ENCODE assay signal across 8 mouse cellular contexts in genomic region chr1:38130715-38131483, GRCm38 (mm10). TPM values are rescaled to one million over a fixed set of nuclear protein-coding genes. Genes with fewer than 3 reads are reported as not detected.
DNase-seq lines count a peak whose midpoint lies in the region; ATAC-seq lines count a peak whose summit lies in the region.

No protein-coding gene starts in this region.

- no peak overlapping the region for H3K9ac ChIP-seq in kidney, embryonic 15.5 days
- H3K9ac ChIP-seq in neural tube, embryonic 12.5 days, result no peak overlapping the region

- no peak for DNase-seq in kidney, adult 18-20 months
- DNase-seq in MEL-GATA-1-ER (ENCODE audit: extremely low read depth, low read depth), result peak; percentile 75
- DNase-seq in urinary bladder, postnatal 14 days (ENCODE audit: low spot score), result no peak
- no peak for DNase-seq in thymus, postnatal 0 days (ENCODE audit: low spot score)
- no peak for DNase-seq in thymus, postnatal 25 days

- H3K27me3 ChIP-seq in kidney, embryonic 15.5 days, result no peaks in the 10 kb centered on the region
- H3K27me3 ChIP-seq in erythroblast, embryonic 14.5 days (ENCODE audit: control insufficient read depth), result no peaks in the 10 kb centered on the region
- H3K27me3 ChIP-seq in neural tube, embryonic 12.5 days (replicated peaks), result no peaks in the 10 kb centered on the region

- H3K27ac ChIP-seq in kidney, embryonic 15.5 days, result no peak overlapping the region
- H3K27ac ChIP-seq in neural tube, embryonic 12.5 days, result 0 out of 2 replicates have a peak overlapping the region, but pooled peaks have one; percentile 92

- H3K36me3 ChIP-seq in kidney, embryonic 15.5 days, result no peaks in the 10 kb centered on the region
- peaks cover 10% of the 10 kb centered on the region for H3K36me3 ChIP-seq in erythroblast, embryonic 14.5 days (ENCODE audit: control insufficient read depth)
- no peaks in the 10 kb centered on the region for H3K36me3 ChIP-seq in neural tube, embryonic 12.5 days

- no peak for ATAC-seq in kidney, embryonic 15.5 days (replicated peaks; ENCODE audit: low FRiP score)
- no peak for ATAC-seq in neural tube, embryonic 12.5 days (ENCODE audit: low FRiP score, low read depth)

- H3K4me3 ChIP-seq in kidney, embryonic 15.5 days (replicated peaks), result no peak overlapping the region
- peak overlapping the region; percentile 94 for H3K4me3 ChIP-seq in erythroblast, embryonic 14.5 days (replicated peaks)
- H3K4me3 ChIP-seq in neural tube, embryonic 12.5 days, result no peak overlapping the region

- H3K9me3 ChIP-seq in kidney, embryonic 15.5 days (replicated peaks), result no peaks in the 10 kb centered on the region
- H3K9me3 ChIP-seq in erythroblast, embryonic 14.5 days (ENCODE audit: control insufficient read depth, low read length), result no peaks in the 10 kb centered on the region
- no peaks in the 10 kb centered on the region for H3K9me3 ChIP-seq in neural tube, embryonic 12.5 days

- 52% methylated on average over 10 of the region's 10 CpGs for WGBS in kidney, embryonic 15.5 days
- 55% methylated on average over 10 of the region's 10 CpGs for WGBS in neural tube, embryonic 12.5 days

- 0 out of 2 replicates have a peak overlapping the region, but pooled peaks have one; percentile 91 for H3K4me2 ChIP-seq in kidney, embryonic 15.5 days
- peak overlapping the region; percentile 84; the same call in 1 of the 2 replicates for H3K4me2 ChIP-seq in neural tube, embryonic 12.5 days (replicated peaks)

- H3K4me1 ChIP-seq in kidney, embryonic 15.5 days, result peaks cover 31% of the 10 kb centered on the region
- H3K4me1 ChIP-seq in erythroblast, embryonic 14.5 days (ENCODE audit: control insufficient read depth), result peaks cover 52% of the 10 kb centered on the region
- peaks cover 15% of the 10 kb centered on the region for H3K4me1 ChIP-seq in neural tube, embryonic 12.5 days

RNA-seq across cellular contexts. Expression of gene Rev1, which starts 1.3 kb away (rescaled TPM):
- 25.0 and 26.7 TPM in 2 replicates for polyA plus RNA-seq in kidney, embryonic 15.5 days (2015; fragmentation: Nextera tagmentation; extraction: Ambion mirVana)
- 0.21 and 0.33 TPM in 2 replicates for polyA plus RNA-seq in erythroblast, embryonic 14.5 days (2012)
- polyA plus RNA-seq in neural tube, embryonic 12.5 days (2016; fragmentation: Nextera tagmentation; extraction: Ambion mirVana), result 38.6 and 43.5 TPM in 2 replicates
- polyA plus RNA-seq in thymus, postnatal 0 days (2015; fragmentation: Nextera tagmentation; extraction: Ambion mirVana), result 13.7 and 18.9 TPM in 2 replicates

Comparison
In these comparisons a context has a peak if more than half of its experiments do, and no peak if none do; other contexts are left out.
1. RNA of gene Rev1, which starts 1.3 kb away (polyA plus RNA-seq): 38.6 to 43.5 TPM in neural tube, embryonic 12.5 days, 25.0 to 26.7 TPM in kidney, embryonic 15.5 days and 13.7 to 18.9 TPM in thymus, postnatal 0 days; 0.21 to 0.33 TPM in erythroblast, embryonic 14.5 days; every median in the first group is over 10 times any median in the second.